Mouse (Mus musculus): ENCODE data around the gene Epor.

Epor gene

DNA sequence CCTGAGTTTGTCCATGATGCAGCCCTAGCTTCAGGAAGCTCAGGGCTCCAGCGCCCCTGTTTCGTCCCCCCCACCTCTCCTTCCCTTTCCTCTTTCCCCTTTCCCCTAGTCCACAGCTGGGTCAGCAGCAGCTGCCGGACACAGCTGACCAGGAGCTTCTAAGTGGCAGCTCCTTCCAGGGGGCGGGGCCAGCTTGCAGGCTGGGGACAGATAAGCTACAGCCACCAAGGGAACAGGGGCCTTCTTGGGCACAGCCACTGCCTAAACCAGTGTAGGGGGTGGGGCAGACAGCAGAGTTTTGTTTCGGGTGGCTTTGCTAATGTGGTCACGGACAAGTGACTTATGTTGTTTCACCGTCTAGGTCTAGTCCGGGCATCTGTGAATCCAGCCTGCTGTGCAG is at the start of gene Epor:
Gene Epor (minus strand): TSS at position 90 of the 400 bp plus-strand sequence.
- in situ Hi-C loops (cut with MseI, MboI): no loop called here

DNA sequence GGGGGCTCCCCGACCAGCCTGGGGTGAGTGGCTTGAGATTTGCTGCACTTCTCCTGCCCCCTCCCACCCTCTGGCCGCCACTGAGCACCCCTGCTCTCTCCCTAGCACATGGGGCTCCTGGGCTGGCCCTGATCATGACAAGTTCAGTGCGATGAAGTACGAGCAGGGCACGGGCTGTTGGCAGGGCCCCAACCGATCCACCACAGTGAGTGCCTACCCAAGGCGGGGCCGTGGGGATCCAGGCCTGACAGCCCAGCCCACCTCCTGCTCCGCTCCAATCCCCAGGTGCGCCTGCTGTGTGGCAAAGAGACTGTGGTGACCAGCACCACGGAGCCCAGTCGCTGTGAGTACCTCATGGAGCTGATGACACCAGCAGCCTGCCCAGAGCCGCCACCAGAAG is 49.4 kb upstream of the Epor start:
- in situ Hi-C loops (cut with MseI, MboI): no loop called here

DNA sequence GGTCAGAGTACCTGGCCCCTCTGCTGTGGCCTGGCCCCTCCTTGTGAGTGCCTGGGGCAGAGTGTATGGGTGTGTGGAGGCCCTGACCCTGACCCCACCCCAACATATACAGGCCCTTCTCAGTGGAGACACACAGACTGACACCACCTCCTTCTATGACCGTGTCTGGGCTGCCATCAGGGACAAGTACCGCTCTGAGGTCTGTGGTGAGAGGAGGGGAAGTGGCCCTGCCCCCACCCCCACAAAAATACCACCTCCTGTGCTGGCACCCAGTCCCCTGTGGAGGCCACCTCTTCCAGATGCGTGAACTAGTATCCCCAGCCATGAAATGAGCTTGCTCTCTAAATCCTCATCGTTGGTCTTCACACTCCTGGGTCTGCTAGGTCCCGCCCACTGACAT is 47.7 kb upstream of the Epor start:
- in situ Hi-C loops (cut with MseI, MboI): no loop called here

DNA sequence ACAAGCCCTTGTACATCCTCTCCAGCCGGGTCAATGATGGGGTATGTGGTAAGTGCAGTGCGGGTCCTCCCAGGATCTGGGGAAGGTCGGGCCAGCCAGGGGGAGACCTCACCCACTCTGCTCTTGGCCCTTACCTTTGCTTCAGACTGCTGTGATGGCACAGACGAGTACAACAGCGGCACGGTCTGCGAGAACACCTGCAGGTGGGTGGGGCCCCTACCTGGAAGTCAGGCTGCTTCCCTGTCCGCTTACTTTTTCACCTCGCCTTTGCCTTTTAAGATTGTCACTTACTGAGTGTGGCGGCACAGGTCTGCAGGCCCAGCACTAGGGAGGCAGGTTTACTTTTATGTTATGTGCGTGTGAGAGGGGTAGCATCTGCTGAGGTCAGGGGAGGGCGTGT is 41.2 kb upstream of the Epor start:
- in situ Hi-C loops (cut with MseI, MboI): no loop called here

DNA sequence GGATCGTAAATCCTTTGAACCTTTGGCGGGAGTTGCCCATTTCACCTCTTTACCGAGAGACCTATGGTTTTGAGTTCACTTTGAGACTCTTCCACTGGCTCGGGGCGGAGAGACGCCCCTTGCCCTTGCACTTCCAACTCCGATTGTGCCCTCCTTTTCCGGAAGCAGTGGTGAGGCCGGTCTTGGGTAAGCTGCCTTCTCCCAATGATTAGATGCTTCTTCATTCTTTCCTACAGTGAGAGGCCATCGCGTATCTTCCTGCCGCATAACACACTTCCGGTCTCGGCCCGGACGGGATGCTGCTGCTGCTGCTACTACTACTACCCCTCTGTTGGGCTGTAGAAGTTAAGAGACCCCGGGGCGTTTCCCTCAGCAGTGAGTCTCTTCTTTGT is 39.9 kb upstream of the Epor start:
- in situ Hi-C loops (cut with MseI, MboI): no loop called here

DNA sequence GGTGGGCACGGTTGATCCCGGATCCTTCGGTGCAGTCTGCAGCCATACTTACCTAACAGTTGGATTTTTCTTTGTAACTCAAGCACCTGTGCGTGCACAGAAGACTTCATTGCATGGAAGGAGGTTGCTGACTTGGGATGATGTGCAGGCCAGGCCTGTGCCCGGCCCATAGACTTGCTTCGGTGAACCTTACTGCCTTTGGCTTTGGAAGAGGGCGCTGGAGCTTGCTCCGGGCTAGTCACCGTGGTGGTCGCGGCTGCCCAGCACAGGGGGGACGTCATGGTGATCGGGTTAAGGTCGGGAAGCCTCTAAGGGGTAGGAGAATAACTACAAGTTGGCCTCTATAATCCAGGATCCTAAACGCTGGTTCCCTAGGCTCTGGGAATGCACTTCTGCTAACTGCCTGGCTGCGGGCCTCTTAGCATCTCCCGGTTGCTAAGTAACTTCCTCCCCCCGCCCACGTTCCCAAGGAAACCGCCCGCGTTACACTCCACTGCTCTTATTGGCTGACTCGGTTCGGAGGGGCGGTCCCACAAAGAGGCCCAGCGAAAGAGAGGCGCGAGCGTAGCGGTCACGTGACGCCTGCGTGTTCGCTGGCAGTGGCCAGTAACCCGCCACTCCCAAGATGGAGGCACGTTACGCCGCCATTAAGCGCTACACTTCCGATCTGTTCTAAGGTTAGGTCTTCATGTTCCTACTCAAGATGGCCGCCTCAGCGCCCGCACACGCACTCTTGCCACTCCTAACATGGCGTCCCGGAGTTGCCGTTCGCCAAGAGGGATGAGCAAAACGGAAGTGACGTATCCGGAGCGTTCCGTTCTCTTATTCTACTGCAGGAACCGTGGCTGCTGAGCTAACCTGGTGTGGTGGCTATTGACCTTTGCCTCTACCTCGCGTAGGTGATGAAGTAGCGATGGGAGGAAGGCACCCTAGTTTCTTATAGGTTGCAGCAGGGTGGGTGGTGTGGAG is 39.2 kb upstream of the Epor start, which contains the start of the genes Ccdc151 and Prkcsh:
Gene Ccdc151 (minus strand): TSS at position 441 of the 969 bp plus-strand sequence.
Gene Prkcsh (plus strand): TSS at position 613 of the 969 bp plus-strand sequence.
- in situ Hi-C loops (cut with MseI, MboI): no loop called here

DNA sequence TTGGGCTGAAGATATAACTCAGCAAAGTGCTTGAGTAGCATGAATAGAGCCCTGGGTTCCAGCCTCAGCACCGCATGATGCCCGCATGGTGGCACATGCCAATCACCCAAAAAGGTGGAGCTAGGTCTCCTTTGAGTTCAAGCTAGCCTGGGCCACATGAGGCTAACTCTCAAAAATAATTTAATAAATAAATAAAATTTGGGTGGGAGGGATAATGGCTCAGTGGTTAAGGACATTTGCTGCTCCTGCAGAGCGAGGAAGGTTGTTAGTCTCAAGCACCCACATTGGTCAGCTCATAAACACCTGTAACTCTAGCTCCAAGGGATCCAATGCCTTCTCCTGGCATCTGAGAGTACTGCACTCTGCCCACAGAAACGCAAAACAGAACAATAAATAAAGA is 38.3 kb upstream of the Epor start:
- in situ Hi-C loops (cut with MseI, MboI): no loop called here

DNA sequence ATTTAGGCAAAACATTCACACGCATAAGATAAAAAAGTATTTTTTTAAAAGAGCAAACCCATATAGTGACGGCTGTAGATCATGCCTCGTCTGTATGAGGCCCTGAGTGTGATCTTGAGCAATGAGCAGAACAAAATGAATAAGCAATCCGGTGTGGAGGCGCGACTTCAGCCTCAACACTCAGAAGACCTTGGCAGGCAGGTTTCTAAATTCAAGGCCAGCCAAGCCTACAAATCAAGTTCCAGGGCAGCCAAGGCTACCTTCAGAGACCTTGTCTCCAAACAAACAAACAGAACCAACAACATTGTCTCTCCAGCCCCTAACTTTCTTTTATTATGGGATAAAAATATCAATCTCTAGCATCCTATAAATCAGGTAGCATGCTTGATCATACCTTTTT is 37.0 kb upstream of the Epor start:
- in situ Hi-C loops (cut with MseI, MboI): no loop called here

DNA sequence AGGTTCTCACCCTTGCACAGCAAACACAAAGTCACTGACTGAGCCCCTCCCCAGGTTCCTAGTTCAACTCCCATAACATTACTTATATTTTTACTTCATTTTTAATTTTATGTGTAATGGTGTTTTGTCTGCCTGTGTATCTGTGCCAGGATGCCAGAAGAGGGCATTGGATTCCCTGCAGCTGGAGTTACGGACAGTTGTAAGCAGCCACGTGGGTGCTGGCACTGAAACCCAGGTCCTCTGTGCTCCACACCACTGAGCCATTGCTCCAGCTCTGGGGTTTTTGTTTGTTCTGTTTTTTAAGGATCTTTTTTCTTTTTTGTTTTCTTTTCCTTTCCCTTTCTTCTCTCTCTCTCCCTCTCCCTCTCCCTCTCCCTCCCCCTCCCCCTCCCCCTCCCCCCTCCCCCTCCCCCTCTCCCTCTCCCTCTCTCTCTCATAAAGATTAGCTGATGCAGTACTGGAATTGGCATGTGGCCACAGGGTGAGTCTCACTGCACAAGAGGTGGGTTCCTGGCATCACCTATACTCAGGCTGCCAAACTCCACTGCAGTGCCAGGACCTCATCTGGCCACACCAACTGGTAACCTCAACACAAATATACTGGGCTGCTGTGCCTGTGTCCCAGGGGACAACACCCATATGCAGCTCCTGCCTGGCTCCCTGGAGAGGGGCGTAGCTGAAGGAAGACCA is 33.0 kb upstream of the Epor start:
- in situ Hi-C loops (cut with MseI, MboI): no loop called here

DNA sequence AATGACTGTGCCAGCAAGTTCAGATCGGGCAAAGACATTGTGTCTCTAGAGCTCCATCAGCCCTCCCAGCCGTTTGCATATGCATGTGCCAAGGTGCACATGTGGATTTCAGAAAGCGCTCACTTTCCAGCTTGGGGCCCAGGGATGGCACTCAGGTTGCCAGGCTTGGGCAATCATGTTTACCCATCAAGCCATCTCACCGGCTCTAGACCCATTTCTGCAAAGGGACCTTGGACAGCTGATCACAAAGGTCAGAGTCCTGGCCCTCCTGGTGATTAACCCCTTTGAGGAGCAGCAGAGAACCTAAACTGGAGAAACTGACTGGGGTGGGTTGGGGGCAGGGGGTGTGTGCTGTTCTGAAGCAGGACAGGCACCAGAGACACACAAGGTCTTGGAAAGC is 28.9 kb upstream of the Epor start:
- in situ Hi-C loops (cut with MseI, MboI): no loop called here

DNA sequence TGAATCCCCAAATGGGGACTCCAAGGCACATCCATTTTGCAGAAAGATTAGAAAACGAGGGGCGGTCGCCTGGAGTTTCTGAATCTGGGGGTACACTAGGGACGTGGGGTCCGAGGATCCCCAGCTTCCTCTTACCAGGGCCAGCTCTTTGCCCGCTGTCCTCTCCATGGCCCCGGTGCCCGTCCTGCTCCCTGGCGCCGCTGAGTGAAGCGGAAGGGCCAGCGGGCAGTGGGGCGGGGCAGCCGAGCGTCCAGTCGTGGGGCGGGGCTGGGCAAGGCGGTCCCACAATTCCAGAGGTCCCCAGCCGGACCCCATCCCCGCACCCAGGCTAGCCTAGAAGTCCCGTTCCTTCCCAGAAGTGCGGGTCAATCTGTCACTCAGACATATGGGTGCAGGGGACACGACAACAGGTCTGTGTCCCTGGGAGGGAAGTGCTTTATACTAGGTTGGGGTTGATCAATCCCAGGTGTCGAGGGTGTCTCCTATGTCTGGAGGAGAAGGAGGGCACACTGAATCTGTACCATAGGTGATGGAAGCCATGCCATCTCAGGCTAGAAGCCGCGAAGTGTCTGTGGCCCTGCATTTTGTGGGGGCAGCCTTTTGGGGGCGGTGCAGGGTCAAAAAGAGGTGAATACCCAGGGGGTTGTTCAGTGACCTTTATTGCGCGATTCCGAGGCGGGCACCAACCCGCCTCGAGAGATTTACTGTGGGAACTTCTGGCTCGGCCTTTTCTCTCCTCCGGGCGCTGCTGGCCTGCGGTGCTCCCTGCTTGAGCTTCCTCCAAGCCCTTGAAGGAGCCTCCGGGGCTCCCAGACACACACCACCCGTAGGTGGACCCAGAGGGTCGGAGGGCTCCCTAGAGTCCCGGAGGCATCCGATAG is 26.2 kb upstream of the Epor start, which contains the start of gene Rgl3:
Gene Rgl3 (minus strand): TSS at position 217 of the 881 bp plus-strand sequence.
- in situ Hi-C loops (cut with MseI, MboI): no loop called here

DNA sequence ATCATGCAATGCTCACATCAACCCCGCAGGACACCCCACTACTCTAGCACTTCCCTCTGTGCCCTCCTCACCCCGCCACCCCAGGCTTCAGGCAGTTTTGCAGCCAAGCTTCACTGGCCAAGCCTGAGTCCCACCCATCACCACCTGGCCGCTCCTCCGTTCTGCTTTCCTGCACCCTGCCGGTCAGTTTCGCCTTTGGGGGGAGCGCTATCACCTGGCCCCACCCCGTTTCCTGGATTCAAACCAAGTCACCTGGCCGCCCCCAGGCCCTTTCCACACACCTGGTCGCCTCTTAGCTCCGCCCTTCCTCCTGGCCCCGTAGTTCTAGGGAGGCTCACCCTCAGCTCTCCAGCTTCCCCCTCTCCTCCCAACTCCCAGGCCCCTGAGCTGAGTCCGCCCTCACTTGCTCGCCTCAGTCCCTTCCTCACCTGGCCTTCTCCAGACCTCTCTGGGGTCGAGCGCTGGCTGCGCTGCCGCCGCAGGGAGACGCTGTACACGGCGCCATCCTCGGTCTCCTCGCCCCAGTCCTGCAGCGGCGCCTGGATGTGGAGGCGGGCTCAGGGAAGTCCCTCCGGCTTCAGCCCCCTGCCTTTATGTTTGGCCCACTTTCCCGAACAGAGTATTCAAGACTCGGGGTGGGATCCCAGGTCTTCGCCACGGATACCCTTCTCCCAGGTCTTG is 25.3 kb upstream of the Epor start:
- in situ Hi-C loops (cut with MseI, MboI): no loop called here

DNA sequence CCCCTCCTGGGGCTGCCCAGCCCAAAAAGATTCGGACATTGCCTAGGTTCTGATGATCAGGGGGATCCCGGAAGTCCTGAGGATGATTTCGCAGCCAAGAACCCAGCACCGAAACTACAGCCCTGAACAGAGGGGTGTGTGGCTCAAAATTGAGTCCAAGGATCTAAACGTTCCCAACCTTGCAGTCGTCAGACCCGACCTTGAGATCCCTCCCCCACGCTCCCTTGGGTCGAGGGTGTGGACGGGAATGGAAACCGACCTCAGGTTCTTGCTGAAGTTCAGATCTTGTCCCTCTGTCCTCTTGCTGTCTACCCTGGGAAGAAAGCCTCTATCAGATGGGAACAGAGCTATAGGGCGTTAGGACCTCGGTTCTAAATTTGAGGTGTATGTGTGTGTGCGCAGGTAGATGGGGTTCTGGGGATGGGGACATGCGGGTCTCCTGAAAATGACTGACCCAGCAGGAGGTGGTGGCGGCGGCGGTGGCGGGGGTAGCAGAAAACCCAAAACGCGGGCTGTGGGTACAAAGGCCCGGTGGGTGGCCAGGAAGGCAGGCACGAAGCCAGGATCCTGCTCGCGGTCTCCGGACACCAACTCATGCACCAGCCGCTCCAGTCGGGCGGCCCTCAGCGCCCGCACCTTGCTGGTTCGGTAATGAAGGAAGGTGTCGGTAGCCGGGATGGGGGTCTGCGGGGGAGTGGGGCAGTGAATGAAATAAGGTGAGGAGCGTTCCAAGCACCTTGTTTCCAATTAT is 24.5 kb upstream of the Epor start:
- in situ Hi-C loops (cut with MseI, MboI): no loop called here

DNA sequence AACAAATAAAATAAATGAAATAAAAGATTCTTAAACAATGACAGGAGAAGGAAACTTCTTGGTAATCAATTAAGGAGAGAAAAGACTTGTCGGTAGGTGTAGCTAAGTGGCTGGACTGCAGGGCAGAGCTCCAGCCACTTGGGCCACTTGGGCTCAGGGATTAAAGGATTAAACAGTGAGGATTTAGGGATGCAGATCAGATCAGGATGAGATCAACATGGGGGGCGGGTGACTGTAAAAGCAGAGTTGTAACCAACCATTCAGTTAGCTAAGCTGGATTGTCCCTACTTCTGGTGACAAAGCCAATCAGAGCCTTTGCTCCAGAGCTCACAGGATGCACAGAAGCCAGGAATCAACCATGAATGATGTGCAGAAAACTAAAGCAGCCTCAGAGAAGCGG is 20.6 kb upstream of the Epor start:
- in situ Hi-C loops (cut with MseI, MboI): no loop called here

DNA sequence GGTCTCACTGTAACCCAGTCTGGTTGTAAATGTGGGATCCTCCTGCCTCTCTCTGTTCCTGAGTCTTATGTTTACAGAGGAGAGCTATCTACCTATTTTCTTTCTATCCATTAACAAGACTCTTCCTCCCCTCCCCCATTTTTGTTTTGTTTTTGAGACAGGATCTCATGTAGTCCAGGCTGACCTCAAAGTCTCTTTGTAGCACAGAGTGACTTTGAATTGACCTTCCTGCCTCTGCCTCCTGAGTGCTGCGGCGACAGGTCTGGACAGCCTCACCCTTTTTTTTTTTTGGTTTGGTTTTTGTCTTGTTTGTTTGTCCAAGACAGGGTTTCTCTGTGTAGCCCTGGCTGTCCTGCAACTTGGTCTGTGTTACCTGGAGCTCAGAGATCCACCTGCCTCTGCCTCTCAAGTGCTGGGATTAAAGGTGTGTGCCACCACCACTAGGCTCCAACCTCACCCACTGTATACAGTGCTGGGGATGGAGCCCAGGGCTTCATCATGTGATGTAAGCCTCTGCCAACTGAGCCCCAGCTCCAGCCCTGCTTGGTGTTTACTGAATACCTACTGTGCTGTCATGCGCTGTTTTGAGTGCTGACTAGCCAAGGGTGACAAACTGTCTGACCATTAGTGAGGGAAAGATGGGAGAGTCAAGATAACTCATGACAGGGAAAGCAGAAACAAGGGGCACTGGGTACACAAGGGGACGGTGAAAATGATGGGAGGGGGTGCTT is 15.3 kb upstream of the Epor start:
- in situ Hi-C loops (cut with MseI, MboI): loop anchor here in 1 of 2 experiments (5.0 kb wide), 1 partner anchor 79 kb away; no protein-coding TSS in a partner anchor

DNA sequence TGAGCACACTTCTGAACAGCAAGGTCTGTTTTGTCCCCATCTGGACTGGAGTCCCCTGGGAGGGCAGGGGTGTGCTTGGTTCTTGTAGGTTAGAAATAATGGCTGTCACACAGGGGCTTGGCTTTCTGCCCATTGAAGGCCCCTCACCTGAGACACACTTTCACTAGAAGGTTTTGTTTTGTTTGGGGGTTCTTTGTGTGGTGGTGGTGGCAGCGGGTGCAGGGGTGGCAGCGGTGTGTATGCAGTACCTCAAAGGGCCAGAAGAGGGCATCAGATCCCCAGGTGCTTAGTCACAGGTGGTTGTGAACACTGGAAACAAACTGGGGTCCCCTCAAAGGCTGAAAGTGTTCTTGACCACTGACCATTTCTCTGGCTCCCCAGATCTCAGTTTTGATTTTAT is 14.7 kb upstream of the Epor start:
- in situ Hi-C loops (cut with MseI, MboI): loop anchor here in 1 of 2 experiments (5.0 kb wide), 1 partner anchor 79 kb away; no protein-coding TSS in a partner anchor

DNA sequence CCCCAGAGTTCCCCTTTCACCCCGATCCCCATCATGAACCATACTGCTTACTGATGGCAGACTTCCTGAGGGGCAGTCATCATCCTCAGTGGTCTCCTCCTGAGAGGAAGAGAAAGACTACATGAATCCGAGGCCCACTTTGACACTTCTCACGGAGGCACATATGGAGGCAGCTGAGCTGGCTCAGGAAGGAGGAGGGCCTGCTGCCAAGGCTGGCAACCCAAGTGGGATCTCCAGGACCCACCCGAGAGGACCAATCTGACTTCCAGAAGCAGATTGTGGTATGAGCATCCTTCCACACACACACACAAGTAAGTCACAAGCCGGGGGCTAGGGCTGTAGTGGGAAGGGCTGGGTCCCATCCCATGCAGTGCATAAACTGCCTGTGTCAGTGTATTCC is 14.0 kb upstream of the Epor start:
- in situ Hi-C loops (cut with MseI, MboI): loop anchor here in 1 of 2 experiments (5.0 kb wide), 1 partner anchor 80 kb away; no protein-coding TSS in a partner anchor

DNA sequence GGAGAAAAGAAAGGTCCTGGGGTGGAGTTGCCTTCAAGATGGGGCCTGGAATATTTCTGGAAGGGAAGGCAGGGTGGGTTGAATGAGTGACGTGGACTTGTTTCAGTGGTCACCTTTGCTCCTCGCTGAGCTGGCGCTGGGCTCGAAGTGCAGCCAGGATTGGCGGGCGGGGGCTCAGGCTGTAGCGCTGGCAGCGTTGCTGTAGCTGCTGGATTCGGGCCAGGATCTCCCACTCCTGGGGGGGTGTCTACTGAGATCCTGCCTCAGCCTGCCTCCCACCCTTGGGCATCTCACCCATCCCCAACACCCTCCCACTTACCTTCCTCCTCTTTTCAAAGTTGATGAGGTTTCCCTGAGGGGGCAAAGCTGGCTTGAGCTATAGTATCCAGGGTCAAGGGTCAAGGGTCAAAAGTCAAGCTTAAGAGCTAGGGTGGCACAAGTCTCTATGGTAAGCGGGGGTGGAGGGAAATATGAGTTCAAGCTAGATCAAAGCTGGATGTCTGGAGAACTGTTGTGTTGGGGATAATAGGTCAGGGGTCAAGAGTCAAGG is 13.4 kb upstream of the Epor start:
- in situ Hi-C loops (cut with MseI, MboI): loop anchor here in 1 of 2 experiments (5.0 kb wide), 1 partner anchor 81 kb away; no protein-coding TSS in a partner anchor

DNA sequence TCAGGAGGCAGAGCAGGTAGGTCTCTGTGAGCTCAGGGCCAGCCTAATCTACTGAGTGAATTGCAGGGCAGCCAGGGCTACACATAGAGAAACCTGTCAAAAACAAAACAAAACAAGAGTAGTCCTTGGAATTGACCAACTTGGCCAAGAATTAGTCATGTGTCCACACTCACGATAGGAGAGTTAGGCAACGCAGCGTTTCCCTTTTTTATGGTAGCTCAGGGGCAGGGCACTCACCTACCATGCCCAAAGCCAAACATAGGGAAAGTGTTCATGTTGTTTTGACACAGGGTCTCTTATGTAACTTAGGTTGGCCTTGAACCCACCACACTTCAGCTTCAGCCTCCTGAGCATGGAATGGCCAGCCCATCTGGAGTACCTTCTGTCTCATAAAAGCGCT is 6.0 kb upstream of the Epor start:
- in situ Hi-C loops (cut with MseI, MboI): no loop called here
